Mouse (Mus musculus): Measurements from ENCODE around the gene Cog6. TPM values are rescaled to one million over a fixed set of nuclear protein-coding genes. Genes with fewer than 3 reads are reported as not detected.

Cog6 gene
- polyA plus RNA-seq, 1 experiment from 2014 or later: 42.1 TPM

DNA sequence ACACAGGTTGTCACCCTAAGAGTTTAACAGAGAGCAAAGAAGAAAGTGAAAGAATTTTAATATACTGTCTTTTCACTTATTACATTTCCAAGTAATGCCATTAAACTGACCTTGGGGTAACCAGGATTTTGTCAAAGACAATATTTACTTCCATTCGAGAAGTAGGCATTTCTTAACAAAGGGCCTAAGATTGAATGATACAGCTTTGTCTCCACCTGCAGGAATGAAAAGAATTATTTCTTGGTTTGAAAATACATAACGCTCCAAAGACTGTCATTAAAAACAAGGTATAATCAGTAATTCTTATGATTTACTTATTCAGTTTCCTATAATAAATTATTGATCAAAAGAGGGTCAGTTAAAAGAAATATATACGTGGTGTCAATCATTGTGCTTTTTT, 55.4 kb downstream of the Cog6 start:
- Histone ChIP-seq H3K4me3 (replicated peaks; ENCODE audit: low read depth, low read length) (no peak overlapping the region), H3K4me2 (ENCODE audit: low read length) (no peak overlapping the region), H3K9ac (ENCODE audit: low read depth, low read length) (no peak overlapping the region), H3K27ac (no peak overlapping the region), H3K9me3 (replicated peaks; ENCODE audit: low read length) (no peaks in the 10 kb centered on the region), H3K27me3 (ENCODE audit: insufficient read depth, low read length) (no peaks in the 10 kb centered on the region), H3K4me1 (replicated peaks; ENCODE audit: insufficient read depth, low read length) (no peaks in the 10 kb centered on the region), H3K36me3 (ENCODE audit: insufficient read depth, low read length) (no peaks in the 10 kb centered on the region)
- 73% methylated on average over 3 of the region's 3 CpGs for WGBS
- DNase-seq (ENCODE audit: low spot score) (peak; percentile 51), ATAC-seq (replicated peaks; ENCODE audit: low FRiP score, low read depth) (no peak)
- TF ChIP-seq CTCF (IDR thresholded peaks at IDR 0.05; ENCODE audit: low read depth): peak; percentile 54

DNA sequence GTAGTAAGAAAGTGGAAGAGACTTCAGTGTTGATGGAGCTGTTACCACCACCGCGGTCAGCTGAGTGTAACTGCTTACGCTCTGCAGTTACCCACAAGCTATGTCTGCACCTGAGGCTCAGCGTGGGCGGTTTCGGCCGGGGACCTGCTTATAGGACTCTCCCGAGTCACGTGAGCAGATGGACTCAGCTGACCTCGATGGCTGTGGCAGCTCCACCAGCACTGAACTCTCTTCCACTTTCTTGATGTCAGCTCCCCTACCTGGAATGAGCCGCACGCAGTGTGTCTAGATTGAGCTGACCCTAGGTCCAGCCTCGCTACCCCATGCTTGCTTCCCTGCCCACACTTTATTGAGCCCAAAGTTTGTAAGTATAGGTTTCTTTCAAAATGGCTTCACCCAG, 56.1 kb downstream of the Cog6 start:
- no peak overlapping the region for H3K4me2 ChIP-seq (ENCODE audit: low read length)
- H3K4me3 ChIP-seq (replicated peaks; ENCODE audit: low read depth, low read length): no peak overlapping the region
- H3K4me1 ChIP-seq (replicated peaks; ENCODE audit: insufficient read depth, low read length): no peaks in the 10 kb centered on the region
- 95% methylated on average over 13 of the region's 13 CpGs for WGBS
- H3K27me3 ChIP-seq (ENCODE audit: insufficient read depth, low read length): no peaks in the 10 kb centered on the region
- TF ChIP-seq CTCF (IDR thresholded peaks at IDR 0.05; ENCODE audit: low read depth): no peak
- no peaks in the 10 kb centered on the region for H3K36me3 ChIP-seq (ENCODE audit: insufficient read depth, low read length)
- ATAC-seq (replicated peaks; ENCODE audit: low FRiP score, low read depth): no peak
- no peak overlapping the region for H3K27ac ChIP-seq
- no peak for DNase-seq (ENCODE audit: low spot score)
- H3K9me3 ChIP-seq (replicated peaks; ENCODE audit: low read length): no peaks in the 10 kb centered on the region
- H3K9ac ChIP-seq (ENCODE audit: low read depth, low read length): no peak overlapping the region

DNA sequence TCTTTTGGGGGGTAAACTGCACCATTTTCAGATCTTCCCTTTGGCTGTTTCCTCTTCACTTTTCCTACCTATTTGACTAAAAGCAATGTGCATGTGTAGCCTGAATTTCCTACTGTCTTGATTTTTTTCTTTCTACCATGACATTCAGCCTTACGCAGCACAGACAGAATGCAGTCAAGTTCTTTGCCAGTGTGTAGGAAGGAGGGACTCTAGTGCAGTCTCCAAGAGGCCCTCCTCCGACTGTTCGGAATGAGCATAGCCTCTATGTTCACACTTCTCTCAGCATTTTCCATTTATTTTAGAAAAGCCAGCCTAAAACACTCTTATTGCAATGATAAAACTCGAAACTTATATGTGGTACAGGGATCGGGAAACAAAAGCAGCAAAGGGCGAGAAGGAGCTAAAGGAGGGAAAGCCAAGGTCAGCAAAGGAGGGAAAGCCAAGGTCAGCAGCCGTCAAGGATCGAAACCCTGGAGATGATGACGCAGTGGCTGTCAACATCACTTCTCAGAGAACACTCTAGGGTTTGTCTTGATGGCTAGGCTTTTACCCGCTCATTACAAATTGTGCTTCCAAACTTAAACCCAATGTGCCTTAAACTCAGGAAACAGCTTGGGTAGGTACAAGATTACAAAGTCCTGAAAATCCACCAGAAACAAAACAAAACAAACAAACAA, 58.5 kb downstream of the Cog6 start:
- no peak overlapping the region for H3K27ac ChIP-seq
- H3K4me3 ChIP-seq (replicated peaks; ENCODE audit: low read depth, low read length): no peak overlapping the region
- no peaks in the 10 kb centered on the region for H3K36me3 ChIP-seq (ENCODE audit: insufficient read depth, low read length)
- H3K9me3 ChIP-seq (replicated peaks; ENCODE audit: low read length): no peaks in the 10 kb centered on the region
- DNase-seq (ENCODE audit: low spot score) (no peak), ATAC-seq (replicated peaks; ENCODE audit: low FRiP score, low read depth) (no peak)
- no peaks in the 10 kb centered on the region for H3K27me3 ChIP-seq (ENCODE audit: insufficient read depth, low read length)
- no peak overlapping the region for H3K4me2 ChIP-seq (ENCODE audit: low read length)
- WGBS: 67% methylated on average over 10 of the region's 10 CpGs
- H3K4me1 ChIP-seq (replicated peaks; ENCODE audit: insufficient read depth, low read length): peaks cover 4% of the 10 kb centered on the region; the same call in 1 of the 2 replicates
- no peak overlapping the region for H3K9ac ChIP-seq (ENCODE audit: low read depth, low read length)
- no peak for TF ChIP-seq CTCF (IDR thresholded peaks at IDR 0.05; ENCODE audit: low read depth)

DNA sequence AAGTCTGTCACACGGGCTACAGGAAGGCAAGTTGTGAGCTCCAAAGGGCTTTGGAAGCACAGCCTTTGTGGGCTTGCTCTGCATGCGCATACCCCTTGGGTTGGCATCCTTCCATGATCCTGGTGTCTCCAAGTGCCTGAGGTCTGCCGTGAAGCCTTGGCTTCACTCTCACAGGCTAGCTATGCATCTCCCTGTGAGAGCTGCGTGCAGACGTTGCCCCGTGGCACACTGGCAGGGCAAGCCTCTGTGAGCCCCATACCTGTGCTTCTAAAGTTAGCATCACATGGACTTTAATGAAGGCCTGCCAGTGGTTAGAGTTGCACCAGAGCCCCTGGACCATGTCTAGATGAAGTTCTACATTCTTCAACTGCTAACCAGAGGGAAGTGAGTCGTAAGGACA, 59.2 kb downstream of the Cog6 start:
- no peaks in the 10 kb centered on the region for H3K36me3 ChIP-seq (ENCODE audit: insufficient read depth, low read length)
- ATAC-seq (replicated peaks; ENCODE audit: low FRiP score, low read depth) (no peak), DNase-seq (ENCODE audit: low spot score) (no peak)
- no peak overlapping the region for H3K9ac ChIP-seq (ENCODE audit: low read depth, low read length)
- no peak for TF ChIP-seq CTCF (IDR thresholded peaks at IDR 0.05; ENCODE audit: low read depth)
- H3K4me1 ChIP-seq (replicated peaks; ENCODE audit: insufficient read depth, low read length): peaks cover 4% of the 10 kb centered on the region; the same call in 1 of the 2 replicates
- H3K27ac ChIP-seq: no peak overlapping the region
- H3K9me3 ChIP-seq (replicated peaks; ENCODE audit: low read length): no peaks in the 10 kb centered on the region
- H3K4me2 ChIP-seq (ENCODE audit: low read length): no peak overlapping the region
- 87% methylated on average over 7 of the region's 7 CpGs for WGBS
- H3K27me3 ChIP-seq (ENCODE audit: insufficient read depth, low read length): no peaks in the 10 kb centered on the region
- no peak overlapping the region for H3K4me3 ChIP-seq (replicated peaks; ENCODE audit: low read depth, low read length)

DNA sequence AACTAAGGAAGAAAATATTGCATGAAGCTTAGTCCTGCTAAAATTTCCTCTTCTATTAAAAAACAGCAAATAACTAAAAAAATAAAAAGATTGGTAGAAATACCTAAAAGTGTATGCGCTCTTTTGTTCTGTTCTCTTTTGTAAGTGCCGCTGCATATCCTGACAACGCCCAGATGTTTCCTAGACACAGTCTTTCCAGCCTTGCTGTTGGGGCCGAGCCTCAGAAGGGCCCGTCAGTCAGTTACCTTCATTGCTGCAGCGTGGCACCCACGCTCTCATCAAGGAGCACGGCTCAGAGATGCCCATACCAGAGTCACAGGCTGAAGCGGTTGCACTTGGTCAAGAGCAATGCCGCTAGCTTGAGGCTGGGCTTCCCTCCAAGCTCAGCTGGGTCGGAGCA, 60.8 kb downstream of the Cog6 start:
- Histone ChIP-seq H3K9me3 (replicated peaks; ENCODE audit: low read length) (no peaks in the 10 kb centered on the region), H3K4me1 (replicated peaks; ENCODE audit: insufficient read depth, low read length) (peaks cover 4% of the 10 kb centered on the region; the same call in 1 of the 2 replicates), H3K9ac (ENCODE audit: low read depth, low read length) (no peak overlapping the region), H3K4me3 (replicated peaks; ENCODE audit: low read depth, low read length) (no peak overlapping the region), H3K27me3 (ENCODE audit: insufficient read depth, low read length) (no peaks in the 10 kb centered on the region), H3K27ac (peak overlapping the region; percentile 73), H3K36me3 (ENCODE audit: insufficient read depth, low read length) (no peaks in the 10 kb centered on the region), H3K4me2 (ENCODE audit: low read length) (no peak overlapping the region)
- 62% methylated on average over 11 of the region's 11 CpGs for WGBS
- peak; percentile 58 for DNase-seq (ENCODE audit: low spot score)
- no peak for ATAC-seq (replicated peaks; ENCODE audit: low FRiP score, low read depth)
- no peak for TF ChIP-seq CTCF (IDR thresholded peaks at IDR 0.05; ENCODE audit: low read depth)

DNA sequence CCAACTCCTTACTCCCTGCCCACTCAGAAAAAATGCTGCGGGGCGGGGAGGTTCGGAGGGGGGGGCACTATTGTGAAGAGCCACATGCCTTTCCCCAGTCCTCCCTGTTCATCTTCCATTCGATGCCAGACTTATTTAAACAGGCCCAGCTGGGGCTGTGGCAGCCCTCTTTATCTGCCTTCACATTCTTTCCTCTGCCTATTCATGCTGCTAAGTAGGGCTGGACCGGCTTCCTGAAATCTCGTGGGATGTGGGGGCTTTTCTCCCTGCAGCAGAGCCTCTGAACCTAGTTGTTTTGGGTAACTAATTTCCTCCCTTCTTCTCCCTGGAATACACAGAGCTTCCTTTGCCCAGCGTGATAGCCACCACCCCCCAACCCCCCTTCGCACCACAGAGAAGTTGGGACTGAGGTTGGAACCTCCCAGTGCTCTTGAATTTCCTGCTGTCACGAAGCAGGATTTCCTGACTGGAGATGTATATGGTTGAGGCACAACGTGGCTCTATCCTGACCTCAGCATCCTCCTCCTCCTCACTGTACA, 61.5 kb downstream of the Cog6 start:
- H3K4me2 ChIP-seq (ENCODE audit: low read length): 0 out of 2 replicates have a peak overlapping the region, but pooled peaks have one; percentile 3
- H3K9me3 ChIP-seq (replicated peaks; ENCODE audit: low read length): no peaks in the 10 kb centered on the region
- H3K4me3 ChIP-seq (replicated peaks; ENCODE audit: low read depth, low read length): no peak overlapping the region
- DNase-seq (ENCODE audit: low spot score) (peak; percentile 86), ATAC-seq (replicated peaks; ENCODE audit: low FRiP score, low read depth) (peak; percentile 46)
- WGBS: 14% methylated on average over 10 of the region's 10 CpGs
- H3K27ac ChIP-seq: peak overlapping the region; percentile 74
- peaks cover 4% of the 10 kb centered on the region; the same call in 1 of the 2 replicates for H3K4me1 ChIP-seq (replicated peaks; ENCODE audit: insufficient read depth, low read length)
- no peaks in the 10 kb centered on the region for H3K27me3 ChIP-seq (ENCODE audit: insufficient read depth, low read length)
- no peaks in the 10 kb centered on the region for H3K36me3 ChIP-seq (ENCODE audit: insufficient read depth, low read length)
- TF ChIP-seq CTCF (IDR thresholded peaks at IDR 0.05; ENCODE audit: low read depth): no peak
- no peak overlapping the region for H3K9ac ChIP-seq (ENCODE audit: low read depth, low read length)

Measured in kidney, postnatal 0 days (tissue).